Mouse (Mus musculus): ENCODE measurements around the gene Ptprh. TPM values are rescaled to one million over a fixed set of nuclear protein-coding genes. Genes with fewer than 3 reads are reported as not detected.

The Ptprh gene
- polyA plus RNA-seq, 1 experiment from 2014 or later, result not detected

DNA sequence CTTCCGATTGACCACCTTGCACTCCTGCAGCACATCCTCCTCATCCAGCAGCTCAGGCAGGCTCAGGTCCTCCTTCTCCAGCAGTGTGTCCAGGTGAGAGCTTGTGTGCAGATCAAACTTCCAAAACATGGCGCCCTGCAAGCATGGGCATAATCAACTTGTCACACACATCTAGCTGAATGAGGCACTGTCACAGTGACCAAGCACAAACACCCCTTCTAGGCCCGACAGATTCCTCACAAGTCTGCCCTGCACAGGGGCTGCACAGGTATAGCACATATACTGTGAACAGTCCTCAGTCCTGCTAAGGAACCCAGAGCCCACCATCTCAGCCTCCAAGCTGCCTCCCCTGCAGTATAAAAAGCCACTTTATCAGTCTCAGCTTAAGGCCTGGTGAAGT, 43.0 kb upstream of the Ptprh start:
- Histone ChIP-seq H3K4me2 (ENCODE audit: low read depth, low read length) (no peak overlapping the region), H3K9ac (replicated peaks) (no peak overlapping the region), H3K4me3 (ENCODE audit: low read depth, low read length) (no peak overlapping the region), H3K9me3 (ENCODE audit: low read length) (no peaks in the 10 kb centered on the region), H3K27me3 (ENCODE audit: insufficient read depth, low read length) (no peaks in the 10 kb centered on the region), H3K27ac (ENCODE audit: low read depth) (no peak overlapping the region), H3K4me1 (ENCODE audit: insufficient read depth) (peaks cover 22% of the 10 kb centered on the region), H3K36me3 (replicated peaks; ENCODE audit: insufficient read depth, low read length) (peaks cover 54% of the 10 kb centered on the region)
- no peak for TF ChIP-seq EP300 (IDR thresholded peaks at IDR 0.05; ENCODE audit: low read depth)
- no peak for TF ChIP-seq CTCF (IDR thresholded peaks at IDR 0.05; ENCODE audit: low read depth)
- peak; percentile 36 for ATAC-seq
- 86% methylated on average over 3 of the region's 3 CpGs for WGBS (ENCODE audit: insufficient replicate concordance)
- no peak for DNase-seq

DNA sequence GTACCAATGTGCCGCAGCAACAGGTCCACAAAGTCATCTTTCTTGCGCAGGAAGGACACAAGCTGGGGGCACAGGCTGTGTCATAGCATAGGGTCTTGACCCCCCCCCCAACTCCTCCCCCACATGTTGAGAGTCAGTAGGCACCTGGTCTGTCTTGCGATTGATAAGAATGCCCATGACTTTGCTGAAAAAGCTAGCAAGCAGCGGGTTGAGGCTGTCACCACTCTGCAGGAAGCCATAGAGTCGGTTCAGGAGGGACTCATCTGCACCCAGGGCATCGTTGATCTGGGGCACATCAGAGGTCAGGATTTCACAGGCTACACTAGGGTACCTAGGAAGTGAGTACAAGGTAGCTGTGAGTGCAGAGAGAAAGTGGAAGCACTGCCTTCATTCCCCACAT, 39.4 kb upstream of the Ptprh start:
- ATAC-seq, result no peak

DNA sequence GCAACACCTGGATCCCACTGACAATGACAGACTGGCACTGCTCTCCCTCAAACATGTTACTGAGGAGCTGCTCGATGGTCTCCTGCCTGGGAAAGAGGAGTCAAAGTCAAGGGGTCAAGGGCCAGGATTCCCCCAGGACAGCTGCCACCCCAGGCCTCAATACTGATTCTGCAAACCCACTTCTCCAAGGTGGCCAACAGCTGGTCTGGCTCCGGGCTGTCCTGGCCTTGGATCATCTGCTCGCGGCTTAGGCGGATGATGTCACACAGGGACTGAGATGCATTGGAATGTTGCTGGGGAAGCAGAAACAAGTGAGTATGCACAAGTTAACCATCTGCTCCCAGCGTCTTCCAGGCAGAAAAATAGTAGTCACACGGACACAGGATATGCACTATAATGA, 38.1 kb upstream of the Ptprh start:
- Histone ChIP-seq H3K4me2 (ENCODE audit: low read depth, low read length) (no peak overlapping the region), H3K27me3 (ENCODE audit: insufficient read depth, low read length) (no peaks in the 10 kb centered on the region), H3K27ac (ENCODE audit: low read depth) (no peak overlapping the region), H3K9me3 (ENCODE audit: low read length) (no peaks in the 10 kb centered on the region), H3K36me3 (replicated peaks; ENCODE audit: insufficient read depth, low read length) (peaks cover 77% of the 10 kb centered on the region), H3K4me3 (ENCODE audit: low read depth, low read length) (no peak overlapping the region), H3K4me1 (ENCODE audit: insufficient read depth) (peaks cover under 1% of the 10 kb centered on the region; the same call in 1 of the 2 replicates), H3K9ac (replicated peaks) (no peak overlapping the region)
- no peak for DNase-seq
- TF ChIP-seq CTCF (IDR thresholded peaks at IDR 0.05; ENCODE audit: low read depth) (no peak), EP300 (IDR thresholded peaks at IDR 0.05; ENCODE audit: low read depth) (no peak)
- 94% methylated on average over 7 of the region's 7 CpGs for WGBS (ENCODE audit: insufficient replicate concordance)
- ATAC-seq, result no peak

More for the DNA sequence above, 39.4 kb upstream of the Ptprh start:
- WGBS (ENCODE audit: insufficient replicate concordance), result 64% methylated on average over 6 of the region's 6 CpGs
- TF ChIP-seq EP300 (IDR thresholded peaks at IDR 0.05; ENCODE audit: low read depth), result no peak
- no peak for TF ChIP-seq CTCF (IDR thresholded peaks at IDR 0.05; ENCODE audit: low read depth)
- Histone ChIP-seq H3K4me1 (ENCODE audit: insufficient read depth) (peaks cover 11% of the 10 kb centered on the region), H3K27me3 (ENCODE audit: insufficient read depth, low read length) (no peaks in the 10 kb centered on the region), H3K36me3 (replicated peaks; ENCODE audit: insufficient read depth, low read length) (peaks cover 73% of the 10 kb centered on the region), H3K9ac (replicated peaks) (no peak overlapping the region), H3K4me3 (ENCODE audit: low read depth, low read length) (no peak overlapping the region), H3K27ac (ENCODE audit: low read depth) (no peak overlapping the region), H3K4me2 (ENCODE audit: low read depth, low read length) (no peak overlapping the region), H3K9me3 (ENCODE audit: low read length) (no peaks in the 10 kb centered on the region)
- no peak for DNase-seq

DNA sequence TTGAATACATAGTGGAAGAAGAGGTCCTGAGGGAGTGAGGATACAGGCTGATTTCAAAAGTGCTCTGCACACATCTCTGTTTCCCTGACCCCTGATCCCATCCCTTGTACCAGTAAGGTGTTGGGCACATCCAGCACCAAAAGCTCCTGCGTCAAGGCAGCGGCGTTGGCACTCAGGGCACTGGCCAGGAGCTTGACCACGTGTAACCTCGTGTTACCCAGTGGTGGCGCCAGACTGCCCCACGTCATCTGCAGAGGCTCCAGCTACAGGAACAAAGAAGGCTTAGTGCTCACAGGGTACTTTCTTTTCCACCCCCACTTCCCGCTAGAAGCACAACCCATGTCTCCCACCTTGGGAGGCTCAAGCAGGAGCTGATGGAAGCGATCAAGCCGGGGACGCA, 37.3 kb upstream of the Ptprh start:
- H3K27me3 ChIP-seq (ENCODE audit: insufficient read depth, low read length), result no peaks in the 10 kb centered on the region
- ATAC-seq, result no peak

DNA sequence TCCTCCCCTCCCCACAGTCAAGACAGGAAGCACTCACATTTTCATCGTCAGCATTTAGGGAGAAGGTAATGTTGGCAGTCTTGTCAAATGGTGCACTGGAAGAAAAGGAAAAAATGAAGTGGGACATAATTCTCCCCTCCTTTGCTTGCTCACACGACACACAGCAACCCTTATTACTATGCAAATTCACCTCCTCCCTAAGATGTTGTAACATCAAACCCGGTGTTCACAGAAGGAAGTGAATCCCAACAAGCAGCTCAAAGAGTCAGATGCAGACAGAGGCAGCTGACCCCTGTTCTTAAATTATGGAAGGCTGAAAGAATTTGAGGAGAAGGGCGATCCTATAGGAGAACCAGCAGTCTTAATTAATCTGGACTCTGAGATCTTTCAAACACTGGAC, 32.3 kb upstream of the Ptprh start:
- ATAC-seq (no peak), DNase-seq (no peak)
- Histone ChIP-seq H3K4me2 (ENCODE audit: low read depth, low read length) (no peak overlapping the region), H3K9me3 (ENCODE audit: low read length) (no peaks in the 10 kb centered on the region), H3K27me3 (ENCODE audit: insufficient read depth, low read length) (no peaks in the 10 kb centered on the region), H3K36me3 (replicated peaks; ENCODE audit: insufficient read depth, low read length) (peaks cover 70% of the 10 kb centered on the region), H3K27ac (ENCODE audit: low read depth) (no peak overlapping the region), H3K4me1 (ENCODE audit: insufficient read depth) (peaks cover 6% of the 10 kb centered on the region; the same call in 1 of the 2 replicates), H3K9ac (replicated peaks) (no peak overlapping the region), H3K4me3 (ENCODE audit: low read depth, low read length) (no peak overlapping the region)
- whole genome bisulfite sequencing (ENCODE audit: insufficient replicate concordance), result 64% methylated on average over 4 of the region's 4 CpGs
- TF ChIP-seq CTCF (IDR thresholded peaks at IDR 0.05; ENCODE audit: low read depth) (no peak), EP300 (IDR thresholded peaks at IDR 0.05; ENCODE audit: low read depth) (no peak)

More for the DNA sequence above, 37.3 kb upstream of the Ptprh start:
- Histone ChIP-seq H3K4me2 (ENCODE audit: low read depth, low read length) (no peak overlapping the region), H3K9ac (replicated peaks) (no peak overlapping the region), H3K9me3 (ENCODE audit: low read length) (no peaks in the 10 kb centered on the region), H3K27ac (ENCODE audit: low read depth) (no peak overlapping the region), H3K36me3 (replicated peaks; ENCODE audit: insufficient read depth, low read length) (peaks cover 72% of the 10 kb centered on the region), H3K4me3 (ENCODE audit: low read depth, low read length) (no peak overlapping the region), H3K4me1 (ENCODE audit: insufficient read depth) (no peaks in the 10 kb centered on the region)
- peak; percentile 36; the same call in 1 of the 2 replicates for TF ChIP-seq CTCF (IDR thresholded peaks at IDR 0.05; ENCODE audit: low read depth)
- no peak for TF ChIP-seq EP300 (IDR thresholded peaks at IDR 0.05; ENCODE audit: low read depth)
- DNase-seq, result no peak
- WGBS (ENCODE audit: insufficient replicate concordance), result 81% methylated on average over 11 of the region's 11 CpGs

DNA sequence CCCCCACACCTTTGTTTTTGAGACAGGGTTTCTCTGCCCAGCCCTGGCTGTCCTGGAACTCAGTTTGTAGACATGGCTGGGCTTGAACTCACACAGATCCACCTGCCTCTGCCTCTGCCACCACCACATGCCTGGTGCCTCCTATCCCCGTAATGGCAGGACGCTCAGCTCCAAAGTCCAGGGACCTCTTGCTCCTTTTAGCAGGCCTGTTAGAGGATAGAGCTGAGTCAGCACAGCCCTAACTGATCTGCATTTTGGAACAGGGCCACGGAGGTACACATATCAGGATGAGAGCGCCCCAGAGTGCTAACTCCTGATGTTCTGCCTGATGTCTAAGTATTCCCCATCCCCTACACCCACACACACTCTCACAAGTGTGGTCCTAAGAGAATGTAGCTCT, 27.2 kb upstream of the Ptprh start, which contains the start of gene Tmem86b:
TSS of gene Tmem86b (minus strand) at position 392 of the 400 bp plus-strand sequence.
- Histone ChIP-seq H3K27ac (ENCODE audit: low read depth) (peak within 1 kb of the TSS; percentile 87), H3K27me3 (ENCODE audit: insufficient read depth, low read length) (no peaks in the 10 kb centered on the region), H3K4me3 (ENCODE audit: low read depth, low read length) (peak within 1 kb of the TSS; percentile 55), H3K9ac (replicated peaks) (peak within 1 kb of the TSS; percentile 70), H3K4me2 (ENCODE audit: low read depth, low read length) (peak within 1 kb of the TSS; percentile 76), H3K36me3 (replicated peaks; ENCODE audit: insufficient read depth, low read length) (peaks cover 52% of the 10 kb centered on the region), H3K4me1 (ENCODE audit: insufficient read depth) (peaks cover 40% of the 10 kb centered on the region), H3K9me3 (ENCODE audit: low read length) (no peaks in the 10 kb centered on the region)
- ATAC-seq, result peak; percentile 65
- peak; percentile 74 for DNase-seq
- WGBS (ENCODE audit: insufficient replicate concordance), result 46% methylated on average over 4 of the region's 4 CpGs
- TF ChIP-seq EP300 (IDR thresholded peaks at IDR 0.05; ENCODE audit: low read depth), result no peak; the same call in 1 of the 2 replicates
- no peak for TF ChIP-seq CTCF (IDR thresholded peaks at IDR 0.05; ENCODE audit: low read depth)

Data from liver, postnatal 0 days (tissue).